Mouse (Mus musculus) myocyte (in vitro differentiated cells): ENCODE data around the gene 0610030E20Rik.

ENCODE experiments used
- CEBPB ChIP-seq: IDR thresholded peaks from 2 replicates; pipeline ENCODE4 v1.6.1; 2011; ENCODE audit warnings: mild to moderate bottlenecking, moderate library complexity; ENCODE audit not compliant: poor library complexity, insufficient read depth, severe bottlenecking
- E2F4 ChIP-seq: IDR thresholded peaks from one replicate; pipeline ENCODE4 v1.6.1; 2011; ENCODE audit warnings: mild to moderate bottlenecking, control low read depth, moderate library complexity; ENCODE audit not compliant: insufficient read depth
- MAX ChIP-seq: IDR thresholded peaks from one replicate; pipeline ENCODE4 v1.6.1; 2011; ENCODE audit warnings: low read depth, mild to moderate bottlenecking, control low read depth
- MYOD1 ChIP-seq, 3 experiments: IDR thresholded peaks; one replicate each; pipeline ENCODE4 v1.6.1; 2011; ENCODE audit warnings: control low read depth in 2 of 3, low read depth in 2 of 3, mild to moderate bottlenecking in 2 of 3, moderate library complexity in 1 of 3; ENCODE audit not compliant: insufficient read length in 2 of 3, control insufficient read depth in 1 of 3
- MYOG ChIP-seq, 3 experiments: IDR thresholded peaks; one replicate each; pipeline ENCODE4 v1.6.1; 2011; ENCODE audit warnings: control low read depth in 2 of 3, low read depth in 2 of 3, mild to moderate bottlenecking in 2 of 3; ENCODE audit not compliant: insufficient read length in 2 of 3, control insufficient read depth in 1 of 3, insufficient read depth in 1 of 3
- POLR2A ChIP-seq: IDR thresholded peaks from one replicate; pipeline ENCODE4 v1.6.1; 2011; ENCODE audit warnings: low read depth, mild to moderate bottlenecking, control low read depth, moderate library complexity; ENCODE audit not compliant: insufficient read length
- POLR2AphosphoS2 ChIP-seq: IDR thresholded peaks from one replicate; pipeline ENCODE4 v1.6.1; 2011; ENCODE audit warnings: low read depth, control low read depth; ENCODE audit not compliant: insufficient read length
- REST ChIP-seq: IDR thresholded peaks from one replicate; pipeline ENCODE4 v1.6.1; 2011; ENCODE audit warnings: mild to moderate bottlenecking, control low read depth, moderate library complexity; ENCODE audit not compliant: insufficient read depth, insufficient read length
- SRF ChIP-seq: IDR thresholded peaks from one replicate; pipeline ENCODE4 v1.6.1; 2011; ENCODE audit warnings: low read depth; ENCODE audit not compliant: control insufficient read depth, insufficient read length
- TCF12 ChIP-seq: IDR thresholded peaks from one replicate; pipeline ENCODE4 v1.6.1; 2011; ENCODE audit warnings: mild to moderate bottlenecking, control low read depth; ENCODE audit not compliant: poor library complexity, insufficient read depth, severe bottlenecking
- TCF3 ChIP-seq: IDR thresholded peaks from one replicate; pipeline ENCODE4 v1.6.1; 2011; ENCODE audit warnings: low read depth, control low read depth; ENCODE audit not compliant: insufficient read length
- USF1 ChIP-seq: IDR thresholded peaks from one replicate; pipeline ENCODE4 v1.6.1; 2011; ENCODE audit warnings: low read depth, mild to moderate bottlenecking, control low read depth, moderate library complexity

DNA sequence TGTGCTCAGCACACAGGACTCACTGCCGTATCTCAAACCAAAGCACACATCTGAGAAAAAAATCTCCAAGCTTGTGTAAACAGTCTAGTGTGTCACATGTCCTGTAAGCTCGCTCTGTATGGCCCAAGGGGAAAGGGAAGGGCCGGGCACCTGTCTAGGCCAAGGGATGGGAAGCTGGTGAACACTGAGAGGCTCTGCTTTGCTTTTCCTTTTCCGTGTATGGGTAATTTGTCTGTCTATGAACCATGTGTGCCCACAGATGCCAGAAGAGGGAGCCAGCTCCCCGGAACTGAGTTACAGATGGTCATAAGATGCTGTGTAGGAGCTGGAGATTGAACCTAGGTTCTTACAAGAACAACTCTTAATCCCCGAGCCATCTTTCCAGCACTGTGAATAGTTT lies 20.8 kb upstream of the 0610030E20Rik start:
- TF ChIP-seq POLR2A (no peak), MYOD1 (IDR thresholded peaks at IDR 0.05; ENCODE audit: control insufficient read depth in 1 of 3, insufficient read length in 2 of 3, low read depth in 2 of 3) (no peak), TCF12 (no peak), E2F4 (no peak), POLR2AphosphoS2 (no peak), MYOG (IDR thresholded peaks at IDR 0.05; ENCODE audit: control insufficient read depth in 1 of 3, insufficient read depth in 1 of 3, insufficient read length in 2 of 3, low read depth in 2 of 3) (no peak), MAX (no peak), USF1 (no peak), REST (no peak), SRF (no peak), CEBPB (no peak), TCF3 (no peak)
